Mouse (Mus musculus): ENCODE measurements around the gene S1pr3. TPM values are rescaled to one million over a fixed set of nuclear protein-coding genes. Genes with fewer than 3 reads are reported as not detected.

S1pr3 gene
- polyA plus RNA-seq (2014; fragmentation: Nextera tagmentation; extraction: Ambion mirVana) = 21.2 and 23.0 TPM in 2 replicates

GRCm38 (mm10) chr13:51408519-51409001, at the start of gene S1pr3:
S1pr3 (plus strand) TSS chr13:51408639.
- Histone ChIP-seq H3K9me3 (replicated peaks; ENCODE audit: control insufficient read depth, low read length) (no peaks in the 10 kb centered on the region), H3K4me3 (ENCODE audit: low read depth, low read length) (peak within 1 kb of the TSS; percentile 45), H3K27me3 (ENCODE audit: control insufficient read depth, insufficient read depth, low read length) (peaks cover 3% of the 10 kb centered on the region), H3K4me2 (peak within 1 kb of the TSS; percentile 66), H3K27ac (ENCODE audit: low read depth, low read length) (no peak within 1 kb of the TSS), H3K4me1 (ENCODE audit: control insufficient read depth, insufficient read depth, low read length) (peaks cover 8% of the 10 kb centered on the region), H3K36me3 (ENCODE audit: control insufficient read depth, insufficient read depth, low read length) (no peaks in the 10 kb centered on the region), H3K9ac (ENCODE audit: low read depth, low read length) (peak within 1 kb of the TSS; percentile 72)
- 1% methylated on average over 33 of the region's 33 CpGs for WGBS (ENCODE audit: insufficient replicate concordance)
- peak; percentile 56; the same call in 1 of the 2 replicates for ATAC-seq (replicated peaks; ENCODE audit: insufficient number of reproducible peaks, low FRiP score, low TSS enrichment)

DNA sequence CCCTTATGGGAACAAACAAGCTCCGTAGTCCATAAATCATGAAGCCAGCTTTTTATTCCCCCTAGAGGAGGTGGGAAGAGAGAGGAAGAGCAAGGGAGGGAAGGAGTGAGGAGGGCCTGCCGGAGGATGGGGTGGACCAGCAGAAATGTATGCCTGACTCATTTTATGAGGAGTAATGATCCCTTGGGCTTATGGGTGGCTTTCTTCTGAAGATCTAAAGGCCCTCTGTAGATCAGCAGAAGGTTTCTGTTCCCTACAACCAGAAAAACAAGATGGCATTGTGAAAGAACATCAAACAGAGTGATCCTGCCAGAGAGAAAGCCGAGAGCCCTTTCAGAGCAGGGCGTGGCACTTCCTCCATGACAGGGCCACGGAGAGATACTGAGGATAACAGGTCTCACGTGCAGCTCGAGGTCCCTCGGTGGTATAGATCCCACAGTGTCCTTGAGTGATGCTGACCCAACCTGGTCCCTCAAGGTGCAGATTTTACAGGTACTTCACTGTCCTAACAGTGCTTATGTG, 47.9 kb upstream of the S1pr3 start:
- 65% methylated on average over 8 of the region's 8 CpGs for WGBS (ENCODE audit: insufficient replicate concordance)

DNA sequence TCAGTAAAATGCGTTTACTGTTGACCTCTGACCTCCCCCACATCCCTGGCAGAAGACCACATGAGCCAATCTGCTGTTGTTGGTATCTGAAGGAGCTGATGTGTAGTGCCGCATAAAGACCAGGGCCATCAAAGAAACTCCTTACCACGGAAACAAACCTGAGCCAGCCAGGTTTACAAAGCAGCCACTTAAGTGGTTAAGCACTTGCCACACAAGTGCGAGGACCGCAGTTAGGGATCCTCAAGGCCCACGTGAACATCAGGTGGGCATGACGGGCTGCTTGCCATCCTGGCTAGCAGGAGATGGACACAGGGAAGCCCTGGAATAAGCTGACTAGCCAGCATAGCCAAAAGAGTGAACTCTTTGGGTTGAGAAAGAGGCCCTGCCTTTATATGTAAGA, 45.0 kb upstream of the S1pr3 start:
- WGBS (ENCODE audit: insufficient replicate concordance) = 76% methylated on average over 7 of the region's 7 CpGs
- H3K27ac ChIP-seq (ENCODE audit: low read depth, low read length) = no peak overlapping the region
- no peaks in the 10 kb centered on the region for H3K36me3 ChIP-seq (ENCODE audit: control insufficient read depth, insufficient read depth, low read length)
- H3K4me2 ChIP-seq = no peak overlapping the region
- H3K4me3 ChIP-seq (ENCODE audit: low read depth, low read length) = no peak overlapping the region
- H3K4me1 ChIP-seq (ENCODE audit: control insufficient read depth, insufficient read depth, low read length) = no peaks in the 10 kb centered on the region
- H3K9ac ChIP-seq (ENCODE audit: low read depth, low read length) = no peak overlapping the region
- H3K9me3 ChIP-seq (replicated peaks; ENCODE audit: control insufficient read depth, low read length) = no peaks in the 10 kb centered on the region
- no peak for ATAC-seq (replicated peaks; ENCODE audit: insufficient number of reproducible peaks, low FRiP score, low TSS enrichment)
- no peaks in the 10 kb centered on the region for H3K27me3 ChIP-seq (ENCODE audit: control insufficient read depth, insufficient read depth, low read length)

More for the DNA sequence above, 47.9 kb upstream of the S1pr3 start:
- Histone ChIP-seq H3K27me3 (ENCODE audit: control insufficient read depth, insufficient read depth, low read length) (no peaks in the 10 kb centered on the region), H3K9me3 (replicated peaks; ENCODE audit: control insufficient read depth, low read length) (no peaks in the 10 kb centered on the region), H3K4me2 (no peak overlapping the region), H3K4me3 (ENCODE audit: low read depth, low read length) (no peak overlapping the region), H3K27ac (ENCODE audit: low read depth, low read length) (no peak overlapping the region), H3K36me3 (ENCODE audit: control insufficient read depth, insufficient read depth, low read length) (no peaks in the 10 kb centered on the region), H3K4me1 (ENCODE audit: control insufficient read depth, insufficient read depth, low read length) (no peaks in the 10 kb centered on the region), H3K9ac (ENCODE audit: low read depth, low read length) (no peak overlapping the region)
- ATAC-seq (replicated peaks; ENCODE audit: insufficient number of reproducible peaks, low FRiP score, low TSS enrichment) = no peak

DNA sequence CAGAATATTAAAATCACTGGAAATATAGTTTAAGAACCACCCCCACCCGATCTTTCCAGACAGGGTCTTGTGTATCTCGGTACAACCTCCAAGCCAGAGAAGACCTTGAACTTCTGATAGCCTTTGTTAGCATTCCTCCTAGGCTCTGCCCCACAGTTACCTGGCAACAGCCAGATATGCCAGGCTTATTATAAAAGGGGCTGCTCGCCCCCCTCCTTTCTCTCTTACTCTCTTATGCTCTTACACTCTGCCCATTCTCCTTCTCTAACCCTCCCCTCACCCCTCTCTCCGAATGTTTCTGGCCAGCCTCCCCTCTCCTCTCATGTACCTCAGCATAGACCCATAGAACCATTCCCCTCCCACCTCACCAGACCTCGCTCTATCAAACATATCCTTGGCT, 44.5 kb upstream of the S1pr3 start:
- H3K4me2 ChIP-seq = no peak overlapping the region
- no peak overlapping the region for H3K27ac ChIP-seq (ENCODE audit: low read depth, low read length)
- no peak overlapping the region for H3K9ac ChIP-seq (ENCODE audit: low read depth, low read length)
- H3K9me3 ChIP-seq (replicated peaks; ENCODE audit: control insufficient read depth, low read length) = no peaks in the 10 kb centered on the region
- H3K27me3 ChIP-seq (ENCODE audit: control insufficient read depth, insufficient read depth, low read length) = no peaks in the 10 kb centered on the region
- ATAC-seq (replicated peaks; ENCODE audit: insufficient number of reproducible peaks, low FRiP score, low TSS enrichment) = no peak
- H3K36me3 ChIP-seq (ENCODE audit: control insufficient read depth, insufficient read depth, low read length) = no peaks in the 10 kb centered on the region
- no peaks in the 10 kb centered on the region for H3K4me1 ChIP-seq (ENCODE audit: control insufficient read depth, insufficient read depth, low read length)
- no peak overlapping the region for H3K4me3 ChIP-seq (ENCODE audit: low read depth, low read length)
- 58% methylated on average over 5 of the region's 5 CpGs for WGBS (ENCODE audit: insufficient replicate concordance)

GRCm38 (mm10) chr13:51365191-51365590, 43.2 kb upstream of the S1pr3 start:
- Histone ChIP-seq H3K9me3 (replicated peaks; ENCODE audit: control insufficient read depth, low read length) (no peaks in the 10 kb centered on the region), H3K27ac (ENCODE audit: low read depth, low read length) (no peak overlapping the region), H3K9ac (ENCODE audit: low read depth, low read length) (no peak overlapping the region), H3K27me3 (ENCODE audit: control insufficient read depth, insufficient read depth, low read length) (no peaks in the 10 kb centered on the region), H3K4me1 (ENCODE audit: control insufficient read depth, insufficient read depth, low read length) (no peaks in the 10 kb centered on the region), H3K4me3 (ENCODE audit: low read depth, low read length) (no peak overlapping the region), H3K4me2 (no peak overlapping the region), H3K36me3 (ENCODE audit: control insufficient read depth, insufficient read depth, low read length) (no peaks in the 10 kb centered on the region)
- 76% methylated on average over 6 of the region's 6 CpGs for WGBS (ENCODE audit: insufficient replicate concordance)
- no peak for ATAC-seq (replicated peaks; ENCODE audit: insufficient number of reproducible peaks, low FRiP score, low TSS enrichment)

- 64% methylated on average over 2 of the region's 2 CpGs for WGBS (ENCODE audit: insufficient replicate concordance)
These were observed 40.1 kb upstream of the S1pr3 start for GRCm38 (mm10) chr13:51368346-51368745.

GRCm38 (mm10) chr13:51369354-51369753, 39.1 kb upstream of the S1pr3 start:
- H3K9me3 ChIP-seq (replicated peaks; ENCODE audit: control insufficient read depth, low read length) = no peaks in the 10 kb centered on the region
- no peaks in the 10 kb centered on the region for H3K4me1 ChIP-seq (ENCODE audit: control insufficient read depth, insufficient read depth, low read length)
- H3K27ac ChIP-seq (ENCODE audit: low read depth, low read length) = no peak overlapping the region
- 89% methylated on average over 3 of the region's 3 CpGs for WGBS (ENCODE audit: insufficient replicate concordance)
- no peaks in the 10 kb centered on the region for H3K27me3 ChIP-seq (ENCODE audit: control insufficient read depth, insufficient read depth, low read length)
- no peak overlapping the region for H3K4me2 ChIP-seq
- H3K4me3 ChIP-seq (ENCODE audit: low read depth, low read length) = no peak overlapping the region
- no peak for ATAC-seq (replicated peaks; ENCODE audit: insufficient number of reproducible peaks, low FRiP score, low TSS enrichment)
- no peaks in the 10 kb centered on the region for H3K36me3 ChIP-seq (ENCODE audit: control insufficient read depth, insufficient read depth, low read length)
- H3K9ac ChIP-seq (ENCODE audit: low read depth, low read length) = no peak overlapping the region

More at GRCm38 (mm10) chr13:51368346-51368745, 40.1 kb upstream of the S1pr3 start:
- Histone ChIP-seq H3K4me3 (ENCODE audit: low read depth, low read length) (no peak overlapping the region), H3K9me3 (replicated peaks; ENCODE audit: control insufficient read depth, low read length) (no peaks in the 10 kb centered on the region), H3K36me3 (ENCODE audit: control insufficient read depth, insufficient read depth, low read length) (no peaks in the 10 kb centered on the region), H3K4me2 (no peak overlapping the region), H3K4me1 (ENCODE audit: control insufficient read depth, insufficient read depth, low read length) (no peaks in the 10 kb centered on the region), H3K9ac (ENCODE audit: low read depth, low read length) (no peak overlapping the region), H3K27me3 (ENCODE audit: control insufficient read depth, insufficient read depth, low read length) (no peaks in the 10 kb centered on the region), H3K27ac (ENCODE audit: low read depth, low read length) (no peak overlapping the region)
- no peak for ATAC-seq (replicated peaks; ENCODE audit: insufficient number of reproducible peaks, low FRiP score, low TSS enrichment)

- Histone ChIP-seq H3K9me3 (replicated peaks; ENCODE audit: control insufficient read depth, low read length) (no peaks in the 10 kb centered on the region), H3K4me3 (ENCODE audit: low read depth, low read length) (no peak overlapping the region), H3K9ac (ENCODE audit: low read depth, low read length) (no peak overlapping the region), H3K27me3 (ENCODE audit: control insufficient read depth, insufficient read depth, low read length) (no peaks in the 10 kb centered on the region), H3K27ac (ENCODE audit: low read depth, low read length) (no peak overlapping the region), H3K36me3 (ENCODE audit: control insufficient read depth, insufficient read depth, low read length) (no peaks in the 10 kb centered on the region), H3K4me1 (ENCODE audit: control insufficient read depth, insufficient read depth, low read length) (peaks cover 3% of the 10 kb centered on the region), H3K4me2 (no peak overlapping the region)
- ATAC-seq (replicated peaks; ENCODE audit: insufficient number of reproducible peaks, low FRiP score, low TSS enrichment) = no peak
These were observed 35.4 kb upstream of the S1pr3 start for GRCm38 (mm10) chr13:51373086-51373485.
